10 mouse cellular contexts compared by ENCODE assay signal in genomic region chr11:103656520-103656919, GRCm38 (mm10). TPM values are rescaled to one million over a fixed set of nuclear protein-coding genes. Genes with fewer than 3 reads are reported as not detected.
DNase-seq lines count a peak whose midpoint lies in the region; ATAC-seq and TF ChIP-seq lines count a peak whose summit lies in the region.
"Had no signal": no experiment of that assay in that cellular context is flagged by ENCODE, and none has a peak within 500 bp of the region (broad histone marks: within the 10 kb centered on the region; RNA-seq: fewer than 3 reads in every experiment).

No protein-coding gene starts in this region.

- no peak overlapping the region for H3K27ac ChIP-seq in forebrain, postnatal 0 days (ENCODE audit: low read depth, low read length)
- H3K27ac ChIP-seq: liver, embryonic 15.5 days had no signal

- H3K4me2 ChIP-seq in forebrain, postnatal 0 days (ENCODE audit: low read depth): no peak overlapping the region
- H3K4me2 ChIP-seq: liver, embryonic 15.5 days had no signal

- no peak for TF ChIP-seq CTCF in forebrain, postnatal 0 days (IDR thresholded peaks at IDR 0.05; ENCODE audit: low read depth)

- peak; percentile 56; the same call in 1 of the 2 replicates for ATAC-seq in common myeloid progenitor, adult 5-6 weeks (replicated peaks; ENCODE audit: low read depth, poor library complexity, severe bottlenecking)
- ATAC-seq in forebrain, postnatal 0 days: no peak

- peaks cover 8% of the 10 kb centered on the region for H3K4me1 ChIP-seq in forebrain, postnatal 0 days (ENCODE audit: insufficient read depth)
- H3K4me1 ChIP-seq: liver, embryonic 15.5 days had no signal

- no peak overlapping the region for H3K4me3 ChIP-seq in forebrain, postnatal 0 days (ENCODE audit: low read depth, low read length)
- H3K4me3 ChIP-seq: liver, embryonic 15.5 days had no signal

- H3K9me3 ChIP-seq in forebrain, postnatal 0 days (ENCODE audit: low read length): no peaks in the 10 kb centered on the region
- H3K9me3 ChIP-seq: liver, embryonic 15.5 days had no signal

- H3K36me3 ChIP-seq in forebrain, postnatal 0 days (ENCODE audit: insufficient read depth): no peaks in the 10 kb centered on the region
- H3K36me3 ChIP-seq: liver, embryonic 15.5 days had no signal

- WGBS in forebrain, postnatal 0 days: 13% methylated on average over 3 of the region's 3 CpGs

- H3K27me3 ChIP-seq in forebrain, postnatal 0 days (ENCODE audit: insufficient read depth, low read length): peaks cover 17% of the 10 kb centered on the region

- no peak overlapping the region for H3K9ac ChIP-seq in forebrain, postnatal 0 days
- H3K9ac ChIP-seq: liver, embryonic 15.5 days had no signal

- peak; percentile 56 for DNase-seq in lung, postnatal 10 days
- no peak for DNase-seq in lung, adult 18-20 months
- peak; percentile 85 to 87 for DNase-seq in kidney, postnatal 4 days
- DNase-seq in thymus, postnatal 0 days (ENCODE audit: low spot score): peak; percentile 53
- no peak for DNase-seq in left cerebral cortex, adult 11 months (ENCODE audit: low spot score)
- DNase-seq in forebrain, postnatal 0 days: no peak

RNA-seq across cellular contexts. Expression of gene Rprml, which starts 7.2 kb away (rescaled TPM):
- not detected in 2 replicates for total RNA-seq in common myeloid progenitor, adult 5-6 weeks (2017)
- polyA plus RNA-seq in thymus, postnatal 0 days (2015; fragmentation: Nextera tagmentation; extraction: Ambion mirVana): not detected in 2 replicates
- total RNA-seq in forebrain, postnatal 0 days (2014; rRNA removed): 44.8 and 56.6 TPM in 2 replicates
- 65.4 and 71.1 TPM in 2 replicates for polyA plus RNA-seq in forebrain, postnatal 0 days (2015; fragmentation: Nextera tagmentation; extraction: Ambion mirVana)
- polyA plus RNA-seq: liver, embryonic 15.5 days; stomach, embryonic 14.5 days had no signal

RNA-seq across cellular contexts. Expression of gene Lyzl6, which starts 17.8 kb away (rescaled TPM):
- total RNA-seq in common myeloid progenitor, adult 5-6 weeks (2017): not detected in 2 replicates
- not detected in 2 replicates for polyA plus RNA-seq in thymus, postnatal 0 days (2015; fragmentation: Nextera tagmentation; extraction: Ambion mirVana)
- not detected in 2 replicates for total RNA-seq in forebrain, postnatal 0 days (2014; rRNA removed)
- not detected in 2 replicates for polyA plus RNA-seq in forebrain, postnatal 0 days (2015; fragmentation: Nextera tagmentation; extraction: Ambion mirVana)
- polyA plus RNA-seq: cortical plate, adult 2 months; liver, embryonic 15.5 days; stomach, embryonic 14.5 days had no signal

RNA-seq across cellular contexts. Expression of gene Gm884, which starts 35.6 kb away (rescaled TPM):
- not detected in 2 replicates for total RNA-seq in common myeloid progenitor, adult 5-6 weeks (2017)
- not detected in 2 replicates for polyA plus RNA-seq in thymus, postnatal 0 days (2015; fragmentation: Nextera tagmentation; extraction: Ambion mirVana)
- total RNA-seq in forebrain, postnatal 0 days (2014; rRNA removed): not detected in 2 replicates
- polyA plus RNA-seq in forebrain, postnatal 0 days (2015; fragmentation: Nextera tagmentation; extraction: Ambion mirVana): not detected in 2 replicates
- polyA plus RNA-seq: cortical plate, adult 2 months; liver, embryonic 15.5 days; stomach, embryonic 14.5 days had no signal

RNA-seq across cellular contexts. Expression of gene Gosr2, which starts 41.2 kb away (rescaled TPM):
- total RNA-seq in common myeloid progenitor, adult 5-6 weeks (2017): 35.9 and 42.9 TPM in 2 replicates
- 87.5 and 91.5 TPM in 2 replicates for polyA plus RNA-seq in thymus, postnatal 0 days (2015; fragmentation: Nextera tagmentation; extraction: Ambion mirVana)
- total RNA-seq in forebrain, postnatal 0 days (2014; rRNA removed): 91.6 and 117 TPM in 2 replicates
- polyA plus RNA-seq in forebrain, postnatal 0 days (2015; fragmentation: Nextera tagmentation; extraction: Ambion mirVana): 102 and 103 TPM in 2 replicates

Comparison
In these comparisons a context has a peak if more than half of its experiments do, and no peak if none do; other contexts are left out.
1. DNase-seq: peak in lung, postnatal 10 days (single experiment), kidney, postnatal 4 days (2 of 2) and thymus, postnatal 0 days (single experiment); none in lung, adult 18-20 months (0 of 2), left cerebral cortex, adult 11 months (single experiment) and forebrain, postnatal 0 days (single experiment).
2. RNA of gene Rprml, which starts 7.2 kb away (total RNA-seq): 44.8 to 56.6 TPM in forebrain, postnatal 0 days; not detected in common myeloid progenitor, adult 5-6 weeks; every median in the first group is over 10 times any median in the second.